ENCODE assay signal across 8 mouse cellular contexts in the genomic region with DNA sequence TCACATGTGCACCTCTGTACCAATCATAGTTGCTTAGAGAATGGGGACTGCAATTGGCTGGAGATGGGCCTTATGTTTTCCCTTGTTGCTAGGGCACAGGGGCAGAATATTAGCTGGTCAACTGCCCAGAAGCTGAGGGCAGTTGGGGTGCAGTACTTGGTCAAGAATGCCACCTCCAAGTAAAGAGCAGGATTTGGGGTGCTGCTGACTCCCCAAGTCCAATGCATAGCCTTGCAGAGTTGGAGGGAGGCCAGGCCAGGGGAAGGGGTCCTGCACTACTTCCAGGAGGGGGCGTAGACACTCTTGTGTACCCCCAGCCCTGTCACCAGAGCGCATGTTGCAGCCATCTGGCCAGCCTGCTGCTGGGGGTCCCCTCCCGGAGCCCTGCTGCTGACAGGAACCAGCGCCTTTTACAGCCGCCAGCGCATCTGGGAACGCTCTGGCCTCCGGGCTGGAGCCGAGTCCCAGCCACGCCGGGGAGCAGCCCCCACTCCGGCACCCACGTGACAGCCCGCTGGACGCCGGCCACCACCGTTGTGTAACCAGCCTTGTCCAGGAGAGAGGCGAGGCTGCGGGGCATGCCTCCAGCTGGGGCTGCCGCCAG. TPM values are rescaled to one million over a fixed set of nuclear protein-coding genes. Genes with fewer than 3 reads are reported as not detected.
DNase-seq lines count a peak whose midpoint lies in the region; ATAC-seq and TF ChIP-seq lines count a peak whose summit lies in the region.

No protein-coding gene starts in this region.

- WGBS in hindbrain, embryonic 16.5 days: 37% methylated on average over 19 of the region's 20 CpGs
- 21% methylated on average over 19 of the region's 20 CpGs for WGBS in lung, postnatal 0 days
- 83% methylated on average over 20 of the region's 20 CpGs for WGBS in thymus, adult 2 months

- DNase-seq in adipocyte (ENCODE audit: low spot score): peak; percentile 97
- DNase-seq in gastrocnemius, adult 8-10 months (ENCODE audit: low spot score in 2 of 2): peak; percentile 94 to 98
- DNase-seq in layer of hippocampus, postnatal 36 days: peak; percentile 88 to 89
- peak; percentile 94 for DNase-seq in lung, postnatal 0 days (ENCODE audit: low spot score)
- DNase-seq in right cerebral cortex, adult 2 months (ENCODE audit: low spot score in 2 of 2): peak; percentile 82 to 84
- DNase-seq in thymus, adult 2 months: no peak

- H3K4me3 ChIP-seq in cortical plate, adult 2 months (ENCODE audit: insufficient read depth, low read length): no peak overlapping the region
- peak overlapping the region; percentile 21 for H3K4me3 ChIP-seq in hindbrain, embryonic 16.5 days (ENCODE audit: low read length)
- H3K4me3 ChIP-seq in lung, postnatal 0 days (ENCODE audit: low read depth, low read length): no peak overlapping the region
- H3K4me3 ChIP-seq in thymus, adult 2 months (ENCODE audit: control insufficient read depth, insufficient read depth, low read length): no peak overlapping the region

- ATAC-seq in hindbrain, embryonic 16.5 days: peak; percentile 82
- ATAC-seq in lung, postnatal 0 days: peak; percentile 94

- peak; percentile 39 for TF ChIP-seq EP300 in lung, postnatal 0 days (IDR thresholded peaks at IDR 0.05)

- H3K27me3 ChIP-seq in hindbrain, embryonic 16.5 days (replicated peaks; ENCODE audit: control insufficient read depth, insufficient read depth, low read length): no peaks in the 10 kb centered on the region
- H3K27me3 ChIP-seq in lung, postnatal 0 days (replicated peaks; ENCODE audit: insufficient read depth, low read length): no peaks in the 10 kb centered on the region
- no peaks in the 10 kb centered on the region for H3K27me3 ChIP-seq in thymus, adult 2 months (ENCODE audit: control insufficient read depth, insufficient read depth, low read length)

- peak overlapping the region; percentile 44 for H3K9ac ChIP-seq in hindbrain, embryonic 16.5 days (ENCODE audit: low read depth, low read length)
- H3K9ac ChIP-seq in lung, postnatal 0 days (replicated peaks; ENCODE audit: low read depth): no peak overlapping the region

- peaks cover 3% of the 10 kb centered on the region; the same call in 1 of the 2 replicates for H3K4me1 ChIP-seq in cortical plate, adult 2 months (ENCODE audit: control insufficient read depth, insufficient read depth, low read length)
- peaks cover 19% of the 10 kb centered on the region for H3K4me1 ChIP-seq in hindbrain, embryonic 16.5 days (ENCODE audit: control insufficient read depth, insufficient read depth, low read depth, low read length)
- peaks cover 24% of the 10 kb centered on the region; the same call in 1 of the 2 replicates for H3K4me1 ChIP-seq in lung, postnatal 0 days (ENCODE audit: insufficient read depth, low read depth, low read length)
- H3K4me1 ChIP-seq in thymus, adult 2 months (replicated peaks; ENCODE audit: control insufficient read depth, insufficient read depth, low read length): no peaks in the 10 kb centered on the region

- peak overlapping the region; percentile 52 for H3K4me2 ChIP-seq in hindbrain, embryonic 16.5 days (ENCODE audit: low read length)
- H3K4me2 ChIP-seq in lung, postnatal 0 days (replicated peaks; ENCODE audit: low read depth, low read length): peak overlapping the region; percentile 47

- no peaks in the 10 kb centered on the region for H3K36me3 ChIP-seq in hindbrain, embryonic 16.5 days (ENCODE audit: control insufficient read depth, insufficient read depth, low read length)
- H3K36me3 ChIP-seq in lung, postnatal 0 days (ENCODE audit: insufficient read depth, low read length): no peaks in the 10 kb centered on the region
- no peaks in the 10 kb centered on the region for H3K36me3 ChIP-seq in thymus, adult 2 months (ENCODE audit: control insufficient read depth, insufficient read depth, low read length)

- no peak for TF ChIP-seq CTCF in cortical plate, adult 2 months (IDR thresholded peaks at IDR 0.05; ENCODE audit: extremely low read depth, insufficient read depth, low read length)
- peak; percentile 20; the same call in 1 of the 2 replicates for TF ChIP-seq CTCF in lung, postnatal 0 days (IDR thresholded peaks at IDR 0.05)
- no peak for TF ChIP-seq CTCF in thymus, adult 2 months (IDR thresholded peaks at IDR 0.05; ENCODE audit: borderline replicate concordance, control insufficient read depth, extremely low read depth, insufficient read depth, low read length, poor library complexity)

- no peaks in the 10 kb centered on the region for H3K9me3 ChIP-seq in hindbrain, embryonic 16.5 days (ENCODE audit: control insufficient read depth, low read length)
- H3K9me3 ChIP-seq in lung, postnatal 0 days (ENCODE audit: low read length): no peaks in the 10 kb centered on the region

- peak overlapping the region; percentile 84 for H3K27ac ChIP-seq in cortical plate, adult 2 months (ENCODE audit: insufficient read depth, low read length)
- peak overlapping the region; percentile 69 for H3K27ac ChIP-seq in hindbrain, embryonic 16.5 days (ENCODE audit: low read depth, low read length)
- peak overlapping the region; percentile 84 for H3K27ac ChIP-seq in lung, postnatal 0 days (ENCODE audit: low read length)
- no peak overlapping the region for H3K27ac ChIP-seq in thymus, adult 2 months (ENCODE audit: control insufficient read depth, insufficient read depth, low read length)

- TF ChIP-seq POLR2A in cortical plate, adult 2 months (IDR thresholded peaks at IDR 0.05; ENCODE audit: extremely low read depth, insufficient read depth, low read length): no peak
- no peak for TF ChIP-seq POLR2A in thymus, adult 2 months (IDR thresholded peaks at IDR 0.05; ENCODE audit: control insufficient read depth, extremely low read depth, insufficient read depth, low read length, poor library complexity)

RNA-seq across cellular contexts. Expression of a gene that starts 13.6 kb away (rescaled TPM):
- polyA plus RNA-seq in cortical plate, adult 2 months (2012; rRNA removed): 0.57 and 0.69 TPM in 2 replicates
- total RNA-seq in gastrocnemius, adult 8-10 months (2022): not detected
- polyA plus RNA-seq in hindbrain, embryonic 16.5 days (2015; fragmentation: Nextera tagmentation; extraction: Ambion mirVana): 1.8 and 2.6 TPM in 2 replicates
- under 1 TPM; 0.30 to 0.53 TPM for total RNA-seq in layer of hippocampus, postnatal 36 days (2021)
- polyA plus RNA-seq in lung, postnatal 0 days (2015; fragmentation: Nextera tagmentation; extraction: Ambion mirVana): 3.9 and 6.5 TPM in 2 replicates
- 0.39 TPM in 1 of 2 replicates, not detected in the other for polyA plus RNA-seq in thymus, adult 2 months (2012; rRNA removed)

RNA-seq across cellular contexts. Expression of a gene that starts 37.3 kb away (rescaled TPM):
- 41.0 and 46.8 TPM in 2 replicates for polyA plus RNA-seq in cortical plate, adult 2 months (2012; rRNA removed)
- total RNA-seq in gastrocnemius, adult 8-10 months (2022): 10 to 100 TPM; 32.6 to 36.2 (median 34.6) TPM
- polyA plus RNA-seq in hindbrain, embryonic 16.5 days (2015; fragmentation: Nextera tagmentation; extraction: Ambion mirVana): 10.7 and 14.8 TPM in 2 replicates
- total RNA-seq in layer of hippocampus, postnatal 36 days (2021): 100 to 1,000 TPM; 147 to 155 TPM
- polyA plus RNA-seq in lung, postnatal 0 days (2015; fragmentation: Nextera tagmentation; extraction: Ambion mirVana): 9.5 and 9.9 TPM in 2 replicates
- polyA plus RNA-seq in thymus, adult 2 months (2012; rRNA removed): 202 and 226 TPM in 2 replicates
